Mouse (Mus musculus): ENCODE results near the gene Ptpre. TPM values are rescaled to one million over a fixed set of nuclear protein-coding genes. Genes with fewer than 3 reads are reported as not detected.

Ptpre gene
- polyA plus RNA-seq, 1 experiment from 2014 or later: 2.5 TPM

- no peaks in the 10 kb centered on the region for H3K27me3 ChIP-seq (ENCODE audit: control insufficient read depth, insufficient read depth, low read depth, low read length)
- no peak for ATAC-seq (ENCODE audit: low read depth)
- WGBS: 62% methylated on average over 5 of the region's 5 CpGs
Observed at GRCm38 (mm10) chr7:135581128-135581527, 43.8 kb downstream of the Ptpre start.

GRCm38 (mm10) chr7:135585125-135585687, 47.9 kb downstream of the Ptpre start:
- ATAC-seq (ENCODE audit: low read depth): no peak
- Histone ChIP-seq H3K9me3 (ENCODE audit: control insufficient read depth, low read length) (no peaks in the 10 kb centered on the region), H3K4me3 (ENCODE audit: low read length) (no peak overlapping the region), H3K9ac (ENCODE audit: low read length) (no peak overlapping the region), H3K4me2 (ENCODE audit: low read depth, low read length) (no peak overlapping the region), H3K27me3 (ENCODE audit: control insufficient read depth, insufficient read depth, low read depth, low read length) (no peaks in the 10 kb centered on the region), H3K4me1 (replicated peaks; ENCODE audit: control insufficient read depth, insufficient read depth, low read length) (peaks cover 4% of the 10 kb centered on the region; the same call in 1 of the 2 replicates), H3K27ac (ENCODE audit: low read length) (no peak overlapping the region), H3K36me3 (ENCODE audit: control insufficient read depth, insufficient read depth, low read length) (no peaks in the 10 kb centered on the region)
- WGBS: 78% methylated on average over 1 of the region's 1 CpGs

More at GRCm38 (mm10) chr7:135581128-135581527, 43.8 kb downstream of the Ptpre start:
- Histone ChIP-seq H3K9me3 (ENCODE audit: control insufficient read depth, low read length) (no peaks in the 10 kb centered on the region), H3K9ac (ENCODE audit: low read length) (no peak overlapping the region), H3K4me3 (ENCODE audit: low read length) (no peak overlapping the region), H3K27ac (ENCODE audit: low read length) (no peak overlapping the region), H3K36me3 (ENCODE audit: control insufficient read depth, insufficient read depth, low read length) (no peaks in the 10 kb centered on the region), H3K4me2 (ENCODE audit: low read depth, low read length) (no peak overlapping the region), H3K4me1 (replicated peaks; ENCODE audit: control insufficient read depth, insufficient read depth, low read length) (no peaks in the 10 kb centered on the region)

- 28% methylated on average over 4 of the region's 4 CpGs for WGBS
- Histone ChIP-seq H3K4me2 (ENCODE audit: low read depth, low read length) (no peak overlapping the region), H3K4me3 (ENCODE audit: low read length) (no peak overlapping the region), H3K4me1 (replicated peaks; ENCODE audit: control insufficient read depth, insufficient read depth, low read length) (peaks cover 4% of the 10 kb centered on the region; the same call in 1 of the 2 replicates), H3K9me3 (ENCODE audit: control insufficient read depth, low read length) (no peaks in the 10 kb centered on the region), H3K36me3 (ENCODE audit: control insufficient read depth, insufficient read depth, low read length) (no peaks in the 10 kb centered on the region), H3K9ac (ENCODE audit: low read length) (no peak overlapping the region), H3K27me3 (ENCODE audit: control insufficient read depth, insufficient read depth, low read depth, low read length) (no peaks in the 10 kb centered on the region), H3K27ac (ENCODE audit: low read length) (peak overlapping the region; percentile 18; the same call in 1 of the 2 replicates)
- ATAC-seq (ENCODE audit: low read depth): peak; percentile 26; the same call in 1 of the 2 replicates
Observed at GRCm38 (mm10) chr7:135586402-135586801, 49.1 kb downstream of the Ptpre start.

- Histone ChIP-seq H3K36me3 (ENCODE audit: control insufficient read depth, insufficient read depth, low read length) (no peaks in the 10 kb centered on the region), H3K4me1 (replicated peaks; ENCODE audit: control insufficient read depth, insufficient read depth, low read length) (peaks cover 4% of the 10 kb centered on the region; the same call in 1 of the 2 replicates), H3K9me3 (ENCODE audit: control insufficient read depth, low read length) (no peaks in the 10 kb centered on the region), H3K4me2 (ENCODE audit: low read depth, low read length) (no peak overlapping the region), H3K4me3 (ENCODE audit: low read length) (no peak overlapping the region), H3K27me3 (ENCODE audit: control insufficient read depth, insufficient read depth, low read depth, low read length) (no peaks in the 10 kb centered on the region), H3K27ac (ENCODE audit: low read length) (no peak overlapping the region), H3K9ac (ENCODE audit: low read length) (no peak overlapping the region)
- no peak for ATAC-seq (ENCODE audit: low read depth)
- 51% methylated on average over 2 of the region's 2 CpGs for WGBS
Observed at GRCm38 (mm10) chr7:135587821-135588575, 50.7 kb downstream of the Ptpre start.

- no peak for ATAC-seq (ENCODE audit: low read depth)
- 69% methylated on average over 8 of the region's 8 CpGs for WGBS
- Histone ChIP-seq H3K27ac (ENCODE audit: low read length) (no peak overlapping the region), H3K9ac (ENCODE audit: low read length) (no peak overlapping the region), H3K4me3 (ENCODE audit: low read length) (no peak overlapping the region), H3K36me3 (ENCODE audit: control insufficient read depth, insufficient read depth, low read length) (no peaks in the 10 kb centered on the region), H3K27me3 (ENCODE audit: control insufficient read depth, insufficient read depth, low read depth, low read length) (no peaks in the 10 kb centered on the region), H3K9me3 (ENCODE audit: control insufficient read depth, low read length) (no peaks in the 10 kb centered on the region), H3K4me2 (ENCODE audit: low read depth, low read length) (no peak overlapping the region), H3K4me1 (replicated peaks; ENCODE audit: control insufficient read depth, insufficient read depth, low read length) (peaks cover 4% of the 10 kb centered on the region; the same call in 1 of the 2 replicates)
Observed at GRCm38 (mm10) chr7:135588620-135589309, 51.5 kb downstream of the Ptpre start.

DNA sequence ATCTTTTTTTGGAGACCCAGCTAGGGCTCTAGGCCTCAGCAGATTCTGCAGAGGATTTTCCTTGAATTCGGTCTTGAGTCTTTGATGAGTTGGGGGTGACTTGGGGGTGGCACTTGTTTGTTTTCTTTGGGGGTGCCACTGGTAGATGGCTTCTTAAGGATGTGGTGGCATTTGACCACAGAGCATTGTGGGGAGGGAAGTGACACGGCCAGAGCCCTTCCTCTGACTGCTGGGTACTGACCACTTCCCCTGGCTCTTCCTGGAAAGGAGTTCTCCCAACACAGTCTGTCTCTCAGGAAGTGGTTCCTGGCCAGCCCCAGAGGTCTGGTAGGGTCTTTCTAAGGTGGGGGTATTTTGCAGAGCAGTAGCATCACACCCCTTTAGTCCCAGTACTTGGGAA, 54.2 kb downstream of the Ptpre start:
- Histone ChIP-seq H3K4me3 (ENCODE audit: low read length) (no peak overlapping the region), H3K27ac (ENCODE audit: low read length) (no peak overlapping the region), H3K36me3 (ENCODE audit: control insufficient read depth, insufficient read depth, low read length) (no peaks in the 10 kb centered on the region), H3K4me2 (ENCODE audit: low read depth, low read length) (no peak overlapping the region), H3K27me3 (ENCODE audit: control insufficient read depth, insufficient read depth, low read depth, low read length) (no peaks in the 10 kb centered on the region), H3K9ac (ENCODE audit: low read length) (no peak overlapping the region), H3K4me1 (replicated peaks; ENCODE audit: control insufficient read depth, insufficient read depth, low read length) (peaks cover 8% of the 10 kb centered on the region), H3K9me3 (ENCODE audit: control insufficient read depth, low read length) (no peaks in the 10 kb centered on the region)
- ATAC-seq (ENCODE audit: low read depth): no peak
- 75% methylated on average over 2 of the region's 2 CpGs for WGBS

DNA sequence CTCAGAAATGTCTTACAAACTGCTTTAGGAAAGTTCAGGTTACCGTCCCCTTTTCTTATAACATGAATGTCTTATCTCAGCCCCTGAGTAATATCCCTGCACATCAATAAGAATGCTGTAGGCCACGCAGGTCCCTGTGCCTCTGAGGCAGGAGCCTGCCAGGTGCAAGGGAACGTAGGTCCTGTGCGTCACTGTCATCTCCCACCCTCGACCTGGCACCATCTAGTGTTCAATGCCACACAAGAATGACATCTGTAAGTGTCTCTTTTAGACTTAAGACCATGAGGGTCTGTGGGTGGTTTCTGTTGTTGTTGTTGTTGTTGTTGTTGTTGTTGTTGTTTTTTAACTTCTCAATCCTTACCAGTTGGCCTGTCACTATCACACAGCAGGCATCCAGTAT, 56.0 kb downstream of the Ptpre start:
- 69% methylated on average over 5 of the region's 5 CpGs for WGBS
- no peak for ATAC-seq (ENCODE audit: low read depth)
- H3K4me3 ChIP-seq (ENCODE audit: low read length): no peak overlapping the region
- no peaks in the 10 kb centered on the region for H3K9me3 ChIP-seq (ENCODE audit: control insufficient read depth, low read length)
- H3K4me1 ChIP-seq (replicated peaks; ENCODE audit: control insufficient read depth, insufficient read depth, low read length): peaks cover 22% of the 10 kb centered on the region
- no peak overlapping the region for H3K9ac ChIP-seq (ENCODE audit: low read length)
- no peaks in the 10 kb centered on the region for H3K36me3 ChIP-seq (ENCODE audit: control insufficient read depth, insufficient read depth, low read length)
- no peaks in the 10 kb centered on the region for H3K27me3 ChIP-seq (ENCODE audit: control insufficient read depth, insufficient read depth, low read depth, low read length)
- no peak overlapping the region for H3K27ac ChIP-seq (ENCODE audit: low read length)
- H3K4me2 ChIP-seq (ENCODE audit: low read depth, low read length): no peak overlapping the region

GRCm38 (mm10) chr7:135593825-135594224, 56.5 kb downstream of the Ptpre start:
- no peak overlapping the region for H3K9ac ChIP-seq (ENCODE audit: low read length)
- H3K27me3 ChIP-seq (ENCODE audit: control insufficient read depth, insufficient read depth, low read depth, low read length): no peaks in the 10 kb centered on the region
- no peak overlapping the region for H3K27ac ChIP-seq (ENCODE audit: low read length)
- WGBS: 58% methylated on average over 3 of the region's 3 CpGs
- no peaks in the 10 kb centered on the region for H3K9me3 ChIP-seq (ENCODE audit: control insufficient read depth, low read length)
- peaks cover 26% of the 10 kb centered on the region for H3K4me1 ChIP-seq (replicated peaks; ENCODE audit: control insufficient read depth, insufficient read depth, low read length)
- ATAC-seq (ENCODE audit: low read depth): no peak
- no peak overlapping the region for H3K4me3 ChIP-seq (ENCODE audit: low read length)
- no peak overlapping the region for H3K4me2 ChIP-seq (ENCODE audit: low read depth, low read length)
- H3K36me3 ChIP-seq (ENCODE audit: control insufficient read depth, insufficient read depth, low read length): no peaks in the 10 kb centered on the region

DNA sequence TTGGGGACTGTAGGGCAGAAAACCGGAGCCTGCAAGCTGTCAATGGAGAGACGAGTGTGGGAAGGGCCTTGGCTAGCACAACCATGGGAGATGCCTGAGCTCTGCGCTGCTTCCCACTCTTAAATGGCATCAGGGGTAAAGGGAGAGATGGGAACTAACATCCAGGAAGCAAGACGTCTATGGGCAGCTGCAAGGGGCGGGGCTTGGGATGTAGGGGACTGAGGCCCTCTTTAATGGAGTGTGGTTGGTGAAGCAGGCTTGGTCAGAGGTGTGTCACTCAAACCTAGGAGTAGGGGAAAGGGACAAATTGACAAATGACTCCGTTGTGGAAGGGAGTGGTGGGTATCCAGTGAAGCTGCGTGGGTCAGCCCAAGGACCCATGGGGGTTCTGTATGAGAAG, 57.4 kb downstream of the Ptpre start:
- Histone ChIP-seq H3K27me3 (ENCODE audit: control insufficient read depth, insufficient read depth, low read depth, low read length) (no peaks in the 10 kb centered on the region), H3K9ac (ENCODE audit: low read length) (no peak overlapping the region), H3K36me3 (ENCODE audit: control insufficient read depth, insufficient read depth, low read length) (no peaks in the 10 kb centered on the region), H3K9me3 (ENCODE audit: control insufficient read depth, low read length) (no peaks in the 10 kb centered on the region), H3K4me3 (ENCODE audit: low read length) (no peak overlapping the region), H3K4me1 (replicated peaks; ENCODE audit: control insufficient read depth, insufficient read depth, low read length) (peaks cover 26% of the 10 kb centered on the region), H3K27ac (ENCODE audit: low read length) (no peak overlapping the region), H3K4me2 (ENCODE audit: low read depth, low read length) (no peak overlapping the region)
- no peak for ATAC-seq (ENCODE audit: low read depth)
- WGBS: 54% methylated on average over 7 of the region's 7 CpGs
